Mouse (Mus musculus) adrenal gland, postnatal 25 days (tissue): ENCODE results near the gene Scgb2b3. TPM values are rescaled to one million over a fixed set of nuclear protein-coding genes. Genes with fewer than 3 reads are reported as not detected.

Source experiments
- DNase-seq: peaks from one replicate; pipeline ENCODE4 v3.0.0; 2021; ENCODE audit warnings: mixed read lengths
- long read RNA-seq: library from polyadenylated mRNA; stranded (forward); transcript quantifications from one replicate; pipeline ENCODE4 v2.0.0, GENCODE M21; 2021
- total RNA-seq: library from RNA; stranded (reverse); gene quantifications from 2 replicates; pipeline ENCODE4 v1.2.3, GENCODE M21; 2021

Gene Scgb2b3
- not detected in 2 replicates for total RNA-seq
- long read RNA-seq: 0 reads

DNA sequence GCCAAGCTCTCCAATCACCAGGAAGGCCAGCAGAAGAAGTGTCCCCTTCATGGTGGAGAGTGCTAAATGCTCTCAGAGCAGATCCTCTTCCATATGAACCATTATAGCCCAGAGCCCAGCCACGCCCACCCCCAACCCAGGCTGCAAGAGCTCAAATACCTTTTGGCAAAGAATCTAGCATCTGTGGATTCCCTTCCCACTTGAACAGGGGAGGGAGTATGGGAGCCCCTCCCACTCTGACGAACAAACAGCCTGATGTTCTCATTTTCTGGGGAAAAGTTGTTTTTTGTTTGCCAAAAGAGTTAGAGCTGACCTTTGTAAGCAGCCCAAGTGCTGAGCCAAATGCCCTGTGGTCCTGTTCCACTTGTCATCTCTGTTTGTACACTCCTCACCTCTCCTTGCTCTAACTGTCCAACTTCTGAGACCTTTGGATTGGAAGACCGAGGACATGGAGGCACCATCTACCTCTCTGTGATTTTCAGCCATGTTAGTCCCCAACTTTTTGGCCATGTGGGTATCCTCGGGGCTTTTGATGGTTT lies at the start of gene Scgb2b3:
Gene Scgb2b3 (minus strand): TSS at position 51 of the 539 bp plus-strand sequence.
- no peak for DNase-seq

DNA sequence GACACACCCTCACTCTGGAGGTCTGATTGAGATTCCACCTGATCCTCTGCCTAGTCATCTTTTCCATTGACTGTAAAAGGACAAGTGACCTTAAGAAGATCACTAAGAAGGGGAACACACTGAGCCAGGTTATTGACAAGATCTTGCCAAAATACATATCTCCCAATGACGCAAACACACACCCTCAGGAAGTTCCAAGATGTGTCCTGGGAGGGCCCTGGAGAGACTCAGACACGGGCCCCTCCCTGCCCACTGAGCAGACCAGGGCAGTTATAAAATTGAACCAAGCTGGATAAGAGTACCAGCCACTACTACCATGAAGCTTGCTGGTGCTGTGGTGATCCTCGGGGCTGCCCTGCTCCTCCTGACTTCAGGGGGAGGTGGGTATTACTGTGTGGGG lies 13.4 kb upstream of the Scgb2b3 start, which contains the start of gene Scgb1b3:
Gene Scgb1b3 (plus strand): TSS at position 301 of the 400 bp plus-strand sequence.
- no peak for DNase-seq

Other genes starting within 250 kb of the Scgb2b3 start
- 1.4 and 4.5 TPM in 2 replicates for gene Hpn, start 246.8 kb downstream of the Scgb2b3 start, total RNA-seq
- gene Scn1b, start 235.1 kb downstream of the Scgb2b3 start, total RNA-seq: 10.1 and 11.3 TPM in 2 replicates
- gene Gramd1a, start 206.2 kb downstream of the Scgb2b3 start, total RNA-seq: 42.9 and 50.5 TPM in 2 replicates
- gene Scgb2b2, start 71.6 kb downstream of the Scgb2b3 start, total RNA-seq: not detected in 2 replicates
- gene Scgb1b2, start 70.3 kb downstream of the Scgb2b3 start, total RNA-seq: not detected in 2 replicates
- gene Scgb1b3, start 13.5 kb upstream of the Scgb2b3 start, total RNA-seq: not detected in 2 replicates